ENCODE assay signal across 8 mouse cellular contexts in genomic region chr6:28423767-28424695, GRCm38 (mm10). TPM values are rescaled to one million over a fixed set of nuclear protein-coding genes. Genes with fewer than 3 reads are reported as not detected.
DNase-seq lines count a peak whose midpoint lies in the region; ATAC-seq and TF ChIP-seq lines count a peak whose summit lies in the region.

No protein-coding gene starts in this region.

- intact Hi-C loops in left cerebral cortex, postnatal 25 days (cut with DNase I) = loop anchor here (1.0 to 10.0 kb wide), 3 partner anchors 56 to 601 kb away; partner anchors contain the start of gene Lrrc4

- H3K4me1 ChIP-seq in hindbrain, embryonic 15.5 days (replicated peaks) = peaks cover 52% of the 10 kb centered on the region

- ATAC-seq in Patski = peak; percentile 33
- peak; percentile 48 for ATAC-seq in frontal cortex, adult (ENCODE audit: low TSS enrichment)
- ATAC-seq in hindbrain, embryonic 15.5 days (ENCODE audit: low FRiP score, low read depth) = peak; percentile 32
- peak; percentile 21 for ATAC-seq in megakaryocyte progenitor cell, adult 5-6 weeks (replicated peaks; ENCODE audit: poor library complexity)
- ATAC-seq in granulocyte monocyte progenitor cell, adult 5-6 weeks (replicated peaks; ENCODE audit: poor library complexity, severe bottlenecking) = no peak

- no peaks in the 10 kb centered on the region for H3K27me3 ChIP-seq in Patski
- H3K27me3 ChIP-seq in hindbrain, embryonic 15.5 days = no peaks in the 10 kb centered on the region

- peak overlapping the region; percentile 76 for H3K4me2 ChIP-seq in hindbrain, embryonic 15.5 days

- WGBS in hindbrain, embryonic 15.5 days = 11% methylated on average over 44 of the region's 46 CpGs

- H3K4me3 ChIP-seq in hindbrain, embryonic 15.5 days = peak overlapping the region; percentile 80

- POLR2A ChIA-PET in Patski (lab: Charles Lee) = interaction anchor here (1.1 kb wide), 1 partner anchor 49 kb away, joined by 4 read pairs; no protein-coding TSS in a partner anchor

- no peak for TF ChIP-seq CTCF in Patski (IDR thresholded peaks at IDR 0.05)

- peaks cover 18% of the 10 kb centered on the region for H3K36me3 ChIP-seq in hindbrain, embryonic 15.5 days

- no peak for DNase-seq in Patski (ENCODE audit: low read depth, low spot score)
- DNase-seq in cerebellum, adult 8-10 months = peak; percentile 61
- peak; percentile 56 to 57 for DNase-seq in left cerebral cortex, postnatal 25 days (ENCODE audit: low spot score in 2 of 2)
- peak; percentile 37 to 45 for DNase-seq in right cerebral cortex, postnatal 36 days (ENCODE audit: low spot score in 2 of 2)

- no peaks in the 10 kb centered on the region for H3K9me3 ChIP-seq in hindbrain, embryonic 15.5 days

- CTCF ChIA-PET in Patski (lab: Charles Lee) = interaction anchor here (1.4 kb wide), 1 partner anchor 37 kb away, joined by 3 read pairs; no protein-coding TSS in a partner anchor

- in situ Hi-C loops in Patski (cut with MboI; ENCODE audit: low pct_unique_long_range_greater_than_20kb) = loop anchor here (10.0 kb wide), 2 partner anchors 601 to 721 kb away; no protein-coding TSS in a partner anchor

- peak overlapping the region; percentile 80 for H3K27ac ChIP-seq in hindbrain, embryonic 15.5 days (replicated peaks)

- H3K9ac ChIP-seq in hindbrain, embryonic 15.5 days = peak overlapping the region; percentile 81

RNA-seq across cellular contexts. Expression of gene Arf5, which starts 0.7 kb away (rescaled TPM):
- 187 TPM for polyA plus RNA-seq in Patski (2021)
- polyA plus RNA-seq in hindbrain, embryonic 15.5 days (2015; fragmentation: Nextera tagmentation; extraction: Ambion mirVana) = 414 and 437 TPM in 2 replicates
- total RNA-seq in left cerebral cortex, postnatal 25 days (2021) = 100 to 1,000 TPM; 295 to 301 TPM
- total RNA-seq in megakaryocyte progenitor cell, adult 5-6 weeks (2015) = 45.1 and 45.5 TPM in 2 replicates
- 44.2 and 45.2 TPM in 2 replicates for total RNA-seq in megakaryocyte progenitor cell, adult 5-6 weeks (2017)
- total RNA-seq in granulocyte monocyte progenitor cell, adult 5-6 weeks (2014; fragmentation: Nextera tagmentation) = 34.4 and 53.3 TPM in 2 replicates
- total RNA-seq in granulocyte monocyte progenitor cell, adult 5-6 weeks (2017) = 42.1 and 59.1 TPM in 2 replicates

RNA-seq across cellular contexts. Expression of gene Fscn3, which starts 3.6 kb away (rescaled TPM):
- not detected for polyA plus RNA-seq in Patski (2021)
- polyA plus RNA-seq in hindbrain, embryonic 15.5 days (2015; fragmentation: Nextera tagmentation; extraction: Ambion mirVana) = not detected in 2 replicates
- not detected for total RNA-seq in left cerebral cortex, postnatal 25 days (2021)
- total RNA-seq in megakaryocyte progenitor cell, adult 5-6 weeks (2015) = not detected in 2 replicates
- total RNA-seq in megakaryocyte progenitor cell, adult 5-6 weeks (2017) = not detected in 2 replicates
- total RNA-seq in granulocyte monocyte progenitor cell, adult 5-6 weeks (2014; fragmentation: Nextera tagmentation) = not detected in 2 replicates
- not detected in 2 replicates for total RNA-seq in granulocyte monocyte progenitor cell, adult 5-6 weeks (2017)

RNA-seq across cellular contexts. Expression of gene Gcc1, which starts 4.2 kb away (rescaled TPM):
- 17.8 TPM for polyA plus RNA-seq in Patski (2021)
- polyA plus RNA-seq in hindbrain, embryonic 15.5 days (2015; fragmentation: Nextera tagmentation; extraction: Ambion mirVana) = 10.9 and 11.0 TPM in 2 replicates
- 10 to 100 TPM; 17.6 to 19.6 TPM for total RNA-seq in left cerebral cortex, postnatal 25 days (2021)
- total RNA-seq in megakaryocyte progenitor cell, adult 5-6 weeks (2015) = 4.0 and 4.4 TPM in 2 replicates
- total RNA-seq in megakaryocyte progenitor cell, adult 5-6 weeks (2017) = 9.5 and 10.2 TPM in 2 replicates
- total RNA-seq in granulocyte monocyte progenitor cell, adult 5-6 weeks (2014; fragmentation: Nextera tagmentation) = 7.0 TPM in 2 replicates
- 10.9 and 11.2 TPM in 2 replicates for total RNA-seq in granulocyte monocyte progenitor cell, adult 5-6 weeks (2017)

RNA-seq across cellular contexts. Expression of gene Pax4, which starts 25.1 kb away (rescaled TPM):
- polyA plus RNA-seq in Patski (2021) = not detected
- not detected in 2 replicates for polyA plus RNA-seq in hindbrain, embryonic 15.5 days (2015; fragmentation: Nextera tagmentation; extraction: Ambion mirVana)
- total RNA-seq in left cerebral cortex, postnatal 25 days (2021) = not detected
- total RNA-seq in megakaryocyte progenitor cell, adult 5-6 weeks (2015) = not detected in 2 replicates
- not detected in 2 replicates for total RNA-seq in megakaryocyte progenitor cell, adult 5-6 weeks (2017)
- total RNA-seq in granulocyte monocyte progenitor cell, adult 5-6 weeks (2014; fragmentation: Nextera tagmentation) = not detected in 2 replicates
- total RNA-seq in granulocyte monocyte progenitor cell, adult 5-6 weeks (2017) = not detected in 2 replicates

RNA-seq across cellular contexts. Expression of gene Zfp800, which starts 26.2 kb away (rescaled TPM):
- polyA plus RNA-seq in Patski (2021) = 20.2 TPM
- 22.4 and 24.6 TPM in 2 replicates for polyA plus RNA-seq in hindbrain, embryonic 15.5 days (2015; fragmentation: Nextera tagmentation; extraction: Ambion mirVana)
- total RNA-seq in left cerebral cortex, postnatal 25 days (2021) = 10 to 100 TPM; 21.0 to 22.6 TPM
- total RNA-seq in megakaryocyte progenitor cell, adult 5-6 weeks (2015) = 63.6 and 64.3 TPM in 2 replicates
- total RNA-seq in megakaryocyte progenitor cell, adult 5-6 weeks (2017) = 57.3 and 65.0 TPM in 2 replicates
- 35.8 and 48.4 TPM in 2 replicates for total RNA-seq in granulocyte monocyte progenitor cell, adult 5-6 weeks (2014; fragmentation: Nextera tagmentation)
- total RNA-seq in granulocyte monocyte progenitor cell, adult 5-6 weeks (2017) = 54.5 and 58.2 TPM in 2 replicates

Comparison
In these comparisons a context has a peak if more than half of its experiments do, and no peak if none do; other contexts are left out.
1. RNA of gene Arf5, which starts 0.7 kb away (total RNA-seq): 295 to 301 TPM in left cerebral cortex, postnatal 25 days; 34.4 to 59.1 TPM in granulocyte monocyte progenitor cell, adult 5-6 weeks and 44.2 to 45.5 TPM in megakaryocyte progenitor cell, adult 5-6 weeks; every median in the first group is over 4 times any median in the second.